Mouse (Mus musculus): ENCODE results near the gene Ttc28.

DNA sequence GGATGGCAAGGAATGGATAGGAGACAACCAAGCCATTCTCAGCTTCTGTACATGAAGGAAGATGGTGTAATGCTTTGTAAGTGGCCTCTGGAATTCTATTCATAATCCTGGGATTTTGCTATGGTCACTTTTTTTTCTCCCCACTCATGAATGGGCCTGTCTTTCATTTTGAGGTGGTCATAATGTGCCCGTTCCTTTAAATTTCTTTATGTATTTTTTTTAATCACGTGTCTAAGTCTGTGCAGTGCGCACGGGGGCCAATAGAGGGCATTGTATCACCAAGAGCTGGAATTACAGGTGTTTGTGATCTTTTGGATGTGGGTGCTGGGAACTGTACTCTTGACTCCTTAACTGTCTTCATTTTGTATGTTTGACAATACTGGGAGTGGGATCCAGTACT is 39.1 kb upstream of the Ttc28 start:
- TF ChIP-seq POLR2A (IDR thresholded peaks at IDR 0.05; ENCODE audit: control insufficient read depth in 1 of 2, insufficient read depth in 1 of 2, low read depth in 1 of 2, low read length in 2 of 2, poor library complexity in 1 of 2) (no peak), POLR2AphosphoS5 (IDR thresholded peaks at IDR 0.05; ENCODE audit: borderline replicate concordance, low read depth, low read length) (no peak), ELF1 (IDR thresholded peaks at IDR 0.05; ENCODE audit: low read depth, low read length) (no peak), CTCF (IDR thresholded peaks at IDR 0.05 in 2 of 3, conservative IDR thresholded peaks at IDR 0.05 in 1 of 3; ENCODE audit: control insufficient read depth in 1 of 3, insufficient read depth in 1 of 3, low read depth in 2 of 3, low read length in 3 of 3, poor library complexity in 1 of 3, severe bottlenecking in 1 of 3) (peak; percentile 64 to 74 (median 70)), USF2 (IDR thresholded peaks at IDR 0.05; ENCODE audit: borderline replicate concordance in 1 of 2, insufficient read depth in 1 of 2, low read depth in 1 of 2, low read length in 2 of 2) (peak in 1 of 2 experiments; percentile 57; a peak in 1 of 4 replicates), TCF12 (IDR thresholded peaks at IDR 0.05; ENCODE audit: low read depth, low read length) (0 out of 2 replicates have a peak, but pooled peaks have one; percentile 1), GATA1 (IDR thresholded peaks at IDR 0.05; ENCODE audit: low read depth, low read length) (no peak), TAL1 (IDR thresholded peaks at IDR 0.05; ENCODE audit: low read length) (no peak), MEF2A (IDR thresholded peaks at IDR 0.05; ENCODE audit: extremely low read depth, insufficient replicate concordance, low read depth, low read length, poor library complexity, severe bottlenecking) (no peak), ETS1 (IDR thresholded peaks at IDR 0.05; ENCODE audit: low read depth, low read length) (peak; percentile 16; the same call in 1 of the 2 replicates), ZNF384 (IDR thresholded peaks at IDR 0.05; ENCODE audit: low read depth, low read length) (peak; percentile 82), MXI1 (IDR thresholded peaks at IDR 0.05; ENCODE audit: low read depth, low read length) (peak; percentile 96), MAZ (IDR thresholded peaks at IDR 0.05; ENCODE audit: low read depth, low read length) (no peak)

Measured in MEL (cell line).